Mouse (Mus musculus) brain, adult 10 weeks (tissue): ENCODE results near the gene 1700029F12Rik. TPM values are rescaled to one million over a fixed set of nuclear protein-coding genes. Genes with fewer than 3 reads are reported as not detected.

ENCODE experiments used
- polyA plus RNA-seq: library from polyadenylated mRNA; stranded (reverse); fragments of 350-450 nt; fragmentation: Illumina TruSeq; extraction: RNeasy Lipid Tissue Mini Kit (QIAGEN cat#74804); gene quantifications from one replicate; pipeline ENCODE4 v1.2.3, GENCODE M21; 2015; ENCODE audit warnings: low read depth, low replicate concordance

The 1700029F12Rik gene
- polyA plus RNA-seq = not detected

GRCm38 (mm10) chr13:97034262-97034661 lies at the start of gene 1700029F12Rik:
TSS of gene 1700029F12Rik (minus strand) at chr13:97034362.

DNA sequence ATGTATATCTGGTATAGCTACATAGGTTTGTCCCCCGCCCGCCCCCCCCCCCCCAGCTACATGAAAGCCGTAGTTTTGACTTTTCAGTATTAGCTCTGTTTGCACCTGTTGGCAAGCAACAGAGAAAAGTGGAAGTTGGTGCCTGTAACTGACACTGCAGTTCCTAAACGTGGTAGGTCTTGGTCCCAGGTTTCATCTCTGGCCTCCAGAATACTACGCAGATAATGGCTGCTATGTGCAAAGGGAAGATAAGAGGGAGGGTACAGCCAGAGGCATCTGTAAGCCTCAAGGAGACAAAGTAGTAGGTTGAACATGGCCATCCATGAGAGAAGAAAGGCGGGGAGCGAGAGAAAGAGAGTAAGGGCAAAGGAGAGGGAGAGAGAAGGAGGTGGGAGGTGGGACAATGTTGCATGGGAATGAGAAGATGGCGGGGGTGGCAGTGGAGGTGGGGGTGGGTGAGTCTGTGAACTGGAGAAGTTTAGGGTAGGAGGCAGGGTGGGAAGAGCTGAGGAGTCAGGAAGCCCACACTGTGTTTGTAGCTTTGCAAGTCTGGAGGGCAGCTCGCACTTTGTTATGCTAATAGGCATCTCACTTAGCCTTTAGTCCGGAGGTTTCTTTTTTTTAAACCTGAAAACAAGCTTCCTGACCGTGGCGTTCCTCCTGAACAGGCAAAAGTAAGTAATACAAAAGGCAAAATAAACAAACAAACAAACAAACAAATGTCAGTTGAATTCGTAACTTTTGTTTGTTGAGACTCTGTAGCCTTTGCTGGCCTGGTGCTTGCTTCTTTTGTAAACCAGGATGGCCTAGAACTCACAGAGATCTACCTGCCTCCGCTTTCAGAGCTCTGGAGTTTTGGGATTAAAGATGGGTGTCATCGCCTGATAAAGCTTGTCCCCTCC lies 32.7 kb upstream of the 1700029F12Rik start, which contains the start of gene Fam169a:
Gene Fam169a, plus strand, starts transcription at position 638 of the 902 bp plus-strand sequence.

Other genes starting within 250 kb of the 1700029F12Rik start
- 6.9 TPM for gene Gcnt4, start 109.7 kb downstream of the 1700029F12Rik start, polyA plus RNA-seq
- gene Fam169a, start 32.9 kb upstream of the 1700029F12Rik start, polyA plus RNA-seq = 36.8 TPM
- not detected for gene Gm6169, start 64.9 kb upstream of the 1700029F12Rik start, polyA plus RNA-seq
- gene Gfm2, start 103.6 kb upstream of the 1700029F12Rik start, polyA plus RNA-seq = 25.6 TPM
- 71.4 TPM for gene Nsa2, start 103.6 kb upstream of the 1700029F12Rik start, polyA plus RNA-seq
- 167 TPM for gene Hexb, start 164.0 kb upstream of the 1700029F12Rik start, polyA plus RNA-seq
- gene Enc1, start 206.7 kb upstream of the 1700029F12Rik start, polyA plus RNA-seq = 369 TPM